Mouse (Mus musculus) adrenal gland, postnatal 36 days (tissue): ENCODE data around the gene Ccdc122. TPM values are rescaled to one million over a fixed set of nuclear protein-coding genes. Genes with fewer than 3 reads are reported as not detected.
"Not testable (repeated sequence)": the region's sequence is repeated elsewhere in the genome, so short reads cannot be mapped to it uniquely, and the experiment has no call there.

Experiments
- DNase-seq, 2 experiments: peaks; one replicate each; pipeline ENCODE4 v3.0.0; 2021; ENCODE audit warnings: mixed read lengths in 1 of 2
- long read RNA-seq, 2 experiments: library from polyadenylated mRNA; stranded (forward); transcript quantifications; one replicate each; pipeline ENCODE4 v2.0.0; 2021; ENCODE audit warnings: borderline sequencing depth in 2 of 2
- total RNA-seq, 2 experiments: library from RNA; stranded (reverse); gene quantifications; 2 replicates each; pipeline ENCODE4 v1.2.3; 2021

The Ccdc122 gene
- 1 to 10 TPM; 4.7 to 8.5 TPM for total RNA-seq
- long read RNA-seq, experiment 1, transcript Ccdc122-202 (4 exons, 1,195 nt) = major isoform, 7 of 12 reads
- long read RNA-seq, experiment 1, partial matches to known transcripts = 1 of 12 reads
- long read RNA-seq, experiment 1, other reads (novel, unspliced or antisense) = 1 of 12 reads
- long read RNA-seq, experiment 2, partial matches to known transcripts = 1 of 5 reads
- long read RNA-seq, experiment 2, other reads (novel, unspliced or antisense) = 0 of 5 reads

GRCm38 (mm10) chr14:77036226-77037046 lies at the start of gene Ccdc122, which contains the start of gene Lacc1:
TSS of gene Ccdc122 (plus strand) at chr14:77036772.
TSS of gene Lacc1 (minus strand) at chr14:77036904.
- peak; percentile 90 to 94 for DNase-seq

GRCm38 (mm10) chr14:76990351-76990750 lies 46.2 kb upstream of the Ccdc122 start:
- DNase-seq = not testable (repeated sequence)

DNA sequence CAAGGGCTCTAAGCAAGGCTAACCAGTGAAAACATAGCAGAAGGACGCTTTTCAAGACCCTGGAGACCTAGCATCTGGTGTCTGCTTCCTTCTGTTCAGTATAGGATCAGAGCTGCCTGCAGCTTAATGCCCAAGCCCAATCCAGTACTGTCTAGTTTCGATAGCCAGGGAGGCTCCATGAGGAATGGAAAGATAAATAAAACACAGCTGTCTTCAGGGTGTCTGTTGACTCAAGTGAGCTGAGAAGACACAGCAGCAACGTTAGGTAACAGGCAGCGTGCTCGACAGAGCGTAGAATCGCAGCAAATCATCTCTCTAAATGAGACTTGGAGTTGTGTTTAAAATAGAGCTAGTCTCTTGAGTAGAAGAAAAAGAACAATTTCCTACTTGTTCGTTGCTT lies 31.8 kb upstream of the Ccdc122 start:
- DNase-seq = no peak

DNA sequence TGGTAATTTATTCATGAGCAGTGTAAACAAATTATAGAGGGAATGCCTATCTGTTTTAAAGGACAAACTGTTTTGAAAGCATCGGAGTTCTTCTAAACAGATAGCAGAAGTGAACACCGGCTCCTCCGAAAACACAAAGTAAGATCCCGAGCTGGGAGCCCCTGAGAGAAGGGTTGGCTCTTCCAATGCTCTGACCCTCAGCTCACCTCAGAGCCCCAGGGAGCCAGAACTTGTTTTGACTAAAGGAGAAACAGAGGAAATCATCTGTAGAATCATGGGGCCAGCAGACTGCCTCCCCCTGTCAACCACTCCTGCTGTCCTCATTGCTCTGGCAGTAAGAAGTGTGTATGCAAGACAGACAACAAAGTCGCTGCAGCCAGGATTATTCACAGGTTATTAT lies 31.0 kb upstream of the Ccdc122 start:
- no peak for DNase-seq

DNA sequence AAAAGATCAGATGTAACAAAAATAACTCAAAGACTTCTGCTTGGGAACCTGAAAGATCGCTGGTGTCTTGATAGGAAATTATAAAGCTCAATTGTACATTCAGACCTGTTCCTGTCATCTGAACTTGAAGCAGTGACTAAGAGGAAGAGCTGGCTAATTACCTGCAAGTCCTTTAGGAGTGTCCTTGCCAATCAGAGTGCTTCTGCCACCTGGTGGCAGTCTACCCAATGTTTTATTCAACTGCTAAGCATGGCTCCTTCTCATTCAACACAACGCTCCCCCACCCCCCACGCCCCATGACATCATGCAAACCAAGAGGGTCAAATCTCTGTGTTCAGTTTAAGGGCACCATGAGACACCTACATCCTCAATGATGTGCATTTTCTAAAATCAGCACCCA lies 28.3 kb upstream of the Ccdc122 start:
- DNase-seq = peak; percentile 79 to 90

- DNase-seq = peak; percentile 61 to 62
Observed at GRCm38 (mm10) chr14:77011804-77012203, 24.8 kb upstream of the Ccdc122 start.

GRCm38 (mm10) chr14:77016783-77017182 lies 19.8 kb upstream of the Ccdc122 start:
- DNase-seq = not testable (repeated sequence)

DNA sequence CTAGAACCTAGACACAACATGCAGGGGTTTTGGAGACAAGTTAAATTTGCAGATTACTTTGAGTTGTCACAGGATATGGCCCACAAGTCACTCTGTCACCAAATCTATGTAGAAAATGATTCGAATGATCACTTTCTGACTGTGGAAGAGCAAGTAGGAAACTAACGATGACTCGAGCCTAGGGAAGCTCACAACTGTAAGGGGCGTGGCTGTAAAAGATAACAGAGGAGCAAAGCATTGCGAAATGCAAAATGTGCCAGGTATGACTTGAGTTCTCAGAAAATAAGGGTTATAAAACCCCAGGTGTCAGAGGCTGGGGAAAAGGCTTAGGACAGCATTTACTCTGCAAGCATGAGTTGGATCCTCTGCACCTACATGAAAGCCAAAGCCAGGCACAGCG lies 19.4 kb upstream of the Ccdc122 start:
- DNase-seq = no peak

GRCm38 (mm10) chr14:77024499-77024898 lies 12.1 kb upstream of the Ccdc122 start:
- DNase-seq = peak; percentile 21 to 47

DNA sequence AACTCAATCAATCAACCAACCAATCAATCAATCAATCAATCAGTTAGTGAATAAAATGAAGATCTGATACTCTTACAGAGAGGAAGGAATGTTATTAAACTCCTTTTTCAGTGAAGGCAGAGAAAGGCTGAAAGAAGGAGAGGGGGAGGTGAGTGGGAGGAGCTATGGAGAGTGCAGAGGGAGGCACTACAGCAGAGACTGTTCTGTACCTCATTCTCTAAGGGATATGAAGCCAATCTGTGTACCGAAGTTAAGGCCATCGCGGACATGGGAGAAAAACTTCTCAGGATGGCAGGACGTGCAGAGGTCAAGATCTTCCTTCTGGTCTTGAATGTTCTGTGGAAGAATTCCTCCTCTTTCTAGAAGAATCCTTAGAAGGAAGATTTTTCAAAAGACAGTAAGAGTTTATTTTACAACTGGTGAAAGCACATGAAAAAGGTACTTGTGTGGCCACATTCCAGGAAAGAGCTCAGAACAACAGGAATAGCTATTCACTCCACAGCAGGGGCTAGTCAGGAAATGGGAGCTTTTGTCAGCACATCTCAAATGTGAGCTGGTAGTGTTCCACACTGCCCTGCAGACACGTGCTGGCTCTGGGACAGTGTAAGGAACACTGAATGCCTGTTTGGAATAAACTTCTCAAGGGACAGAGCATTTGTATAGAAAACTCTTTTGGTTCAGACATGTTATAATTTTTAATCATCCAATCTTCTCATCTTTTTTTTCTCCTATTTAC lies 7.1 kb upstream of the Ccdc122 start:
- no peak for DNase-seq

DNA sequence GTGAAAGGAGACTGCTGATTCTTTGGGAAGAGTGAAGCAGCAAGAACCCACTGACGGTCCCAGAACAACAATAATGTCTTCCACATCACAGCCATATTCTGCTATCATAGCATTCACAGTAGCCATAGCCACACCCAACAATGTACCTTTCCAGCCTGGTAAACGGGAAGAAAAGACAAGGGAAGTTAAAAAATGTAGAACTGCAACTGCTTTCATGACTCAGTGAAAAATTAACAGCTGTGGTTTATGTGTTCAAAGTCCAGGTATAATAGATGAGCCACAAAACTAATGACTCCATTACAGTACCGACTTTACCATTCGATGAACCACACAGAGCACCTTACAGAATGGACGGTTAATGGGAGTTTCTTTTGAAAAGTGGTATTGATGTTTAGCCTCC lies 5.8 kb upstream of the Ccdc122 start:
- no peak for DNase-seq

DNA sequence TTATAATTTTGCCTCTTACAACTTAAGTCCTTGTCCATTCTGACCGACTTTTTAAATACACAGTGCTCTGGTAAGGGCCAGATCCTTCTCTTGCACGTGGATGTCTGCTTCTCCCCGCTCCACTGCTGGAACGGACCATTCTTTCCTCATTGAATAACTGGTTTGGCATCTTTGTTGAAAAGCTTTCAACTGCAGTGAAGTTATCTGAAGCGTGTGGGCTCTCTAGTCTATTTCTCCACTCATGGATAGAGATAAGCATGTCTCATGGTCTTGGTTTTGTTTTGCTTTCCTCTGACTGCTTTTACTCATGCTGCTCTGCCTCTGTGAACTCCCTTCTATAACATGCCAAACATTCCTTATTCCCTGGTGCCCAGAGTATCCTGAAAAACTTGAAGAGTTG lies 4.1 kb upstream of the Ccdc122 start:
- DNase-seq = no peak

DNA sequence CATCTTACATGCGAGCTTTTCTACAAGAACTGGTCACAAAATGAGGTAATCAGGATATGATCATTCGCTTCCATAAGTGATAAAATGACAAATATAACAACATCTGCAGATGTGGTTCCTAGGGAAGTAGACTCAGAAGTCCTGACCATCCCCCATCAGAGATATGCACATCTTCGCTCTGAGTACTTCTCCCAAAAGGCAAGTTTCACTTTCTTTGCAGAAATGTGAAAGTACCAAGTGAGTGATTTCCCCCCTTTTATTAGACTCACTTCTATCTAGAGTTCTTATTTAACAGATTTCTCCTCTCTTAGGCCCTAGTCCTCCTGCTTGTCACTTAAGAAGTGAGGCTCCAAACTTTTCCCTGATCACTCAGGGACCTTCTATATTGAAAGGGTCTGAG lies 3.2 kb upstream of the Ccdc122 start:
- DNase-seq = no peak

GRCm38 (mm10) chr14:77034175-77034915 lies 2.2 kb upstream of the Ccdc122 start:
- DNase-seq = no peak

DNA sequence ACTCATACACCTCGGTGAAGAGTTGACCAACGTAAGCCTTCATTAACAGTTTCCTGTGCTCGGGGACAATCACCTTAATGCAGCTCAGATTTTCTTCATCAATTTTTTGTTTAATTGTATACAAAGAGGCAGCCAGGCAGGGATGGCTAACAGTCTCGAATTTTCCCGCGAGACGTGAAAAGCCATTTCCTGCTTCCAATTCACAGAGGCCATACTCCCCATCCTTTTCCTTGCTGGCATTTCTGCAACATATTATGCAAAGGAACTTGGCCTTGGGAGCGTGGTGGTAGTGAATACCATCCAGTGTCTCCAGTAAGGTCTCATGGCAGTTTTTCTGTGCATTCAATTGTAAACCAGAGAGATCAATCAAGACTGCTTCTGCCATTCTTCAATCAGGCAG lies 1.6 kb upstream of the Ccdc122 start:
- no peak for DNase-seq

- no peak for DNase-seq
Observed at GRCm38 (mm10) chr14:77037330-77037729, 758 bp downstream of the Ccdc122 start.

GRCm38 (mm10) chr14:77037832-77038425 lies 1.4 kb downstream of the Ccdc122 start:
- DNase-seq = peak; percentile 28 to 45

GRCm38 (mm10) chr14:77053288-77053687 lies 16.7 kb downstream of the Ccdc122 start:
- DNase-seq = no peak

DNA sequence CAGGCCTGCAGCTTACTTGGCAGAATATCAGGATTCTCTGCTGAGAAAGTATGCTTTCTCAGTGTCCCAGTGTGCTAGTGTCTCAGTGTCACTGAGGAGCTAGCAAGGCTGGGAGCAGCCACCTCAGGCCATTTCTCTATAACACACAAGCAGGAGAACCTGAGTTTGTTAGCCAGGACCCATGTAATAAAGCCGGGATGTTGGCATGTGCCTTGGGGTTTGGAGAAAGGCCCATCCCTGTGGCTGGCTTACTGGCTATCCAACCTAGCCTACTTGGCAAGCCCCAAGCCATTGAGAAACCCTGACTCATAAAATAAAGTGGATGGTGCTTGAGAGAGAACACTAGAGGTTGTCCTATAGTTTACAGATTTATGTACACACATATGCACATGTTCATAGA lies 32.8 kb downstream of the Ccdc122 start:
- peak; percentile 27 to 46 for DNase-seq

DNA sequence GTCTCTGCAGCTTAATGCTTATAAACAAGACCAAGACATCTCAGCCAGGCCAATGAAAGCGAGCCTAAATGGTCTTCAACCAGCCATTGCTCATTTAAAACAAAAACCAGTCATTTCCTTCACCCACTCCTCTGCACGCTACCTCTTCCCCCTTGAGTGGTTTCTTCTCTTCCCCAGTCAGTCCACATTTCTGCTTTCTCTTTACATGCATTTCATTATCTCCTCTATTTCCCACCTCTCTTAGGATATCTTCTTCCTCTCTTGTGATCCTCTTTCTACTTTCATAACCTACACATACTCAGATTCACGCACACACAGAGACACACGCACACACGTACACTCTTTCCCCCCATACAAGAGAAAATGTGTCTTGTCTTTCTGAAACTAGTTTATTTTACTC lies 44.7 kb downstream of the Ccdc122 start:
- no peak for DNase-seq

DNA sequence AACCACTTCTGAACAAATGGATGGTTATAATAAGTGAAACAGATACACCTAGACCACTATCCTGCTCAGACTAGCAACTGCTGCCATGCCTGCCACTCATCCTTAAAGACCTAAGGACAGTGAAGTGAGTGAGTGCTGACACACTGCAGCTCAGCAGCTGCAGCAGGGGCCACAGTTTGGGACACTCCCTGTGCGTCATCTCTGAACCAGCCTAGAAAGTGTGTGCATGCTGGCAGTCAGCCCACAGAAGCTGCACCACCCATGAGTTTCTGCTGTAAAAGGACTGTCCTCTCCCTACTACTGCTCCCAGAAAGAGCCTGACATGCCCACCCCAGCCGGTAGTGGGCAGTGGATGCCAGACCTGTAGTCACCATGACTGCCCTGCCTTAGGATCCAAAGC lies 63.7 kb downstream of the Ccdc122 start:
- DNase-seq = peak in 1 of 2 experiments; percentile 21

GRCm38 (mm10) chr14:77110622-77111021 lies 74.0 kb downstream of the Ccdc122 start:
- not testable (repeated sequence) for DNase-seq
